ENCODE assay signal across 14 mouse cellular contexts in the genomic region with DNA sequence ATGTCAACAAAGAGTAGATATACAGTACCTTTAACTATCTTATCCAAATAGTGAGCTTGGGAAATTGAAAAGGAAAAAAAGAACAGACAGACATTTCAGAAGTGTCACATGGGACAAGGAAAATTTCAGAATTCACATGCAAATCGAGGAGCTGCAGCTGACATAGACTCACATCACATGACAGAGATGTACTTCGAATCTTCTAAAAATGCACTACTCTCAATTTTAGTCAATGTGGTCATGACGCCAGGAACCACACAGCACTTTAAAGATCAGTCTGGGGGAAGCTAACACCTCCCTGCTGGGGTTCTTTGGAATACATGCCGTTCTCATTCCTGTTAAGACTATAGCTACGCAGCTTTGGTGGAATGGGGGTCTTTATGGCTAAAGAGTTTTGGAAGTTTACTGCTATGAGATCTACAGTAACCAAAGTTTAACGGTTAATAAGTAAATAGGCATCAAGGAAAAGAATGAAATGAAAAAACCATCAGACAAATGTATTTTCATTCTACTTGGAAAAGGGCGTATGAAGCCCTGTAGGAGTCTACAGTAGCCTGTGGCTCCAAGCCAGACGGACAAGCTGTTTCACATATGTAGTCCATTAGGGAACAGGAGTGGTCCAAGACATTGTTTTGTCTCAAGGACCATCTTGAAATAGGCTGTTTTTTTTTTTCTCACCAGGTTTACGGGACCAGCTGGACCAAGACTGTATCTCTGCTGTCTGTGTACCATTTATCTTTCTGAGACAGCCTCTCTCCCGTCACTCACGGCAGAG.
A peak's percentile ranks its signal among the peaks of the same experiment; 100 is the strongest.
DNase-seq lines count a peak whose midpoint lies in the region; ATAC-seq and TF ChIP-seq lines count a peak whose summit lies in the region.
"Had no signal": no experiment of that assay in that cellular context is flagged by ENCODE, and none has a peak within 500 bp of the region (broad histone marks: within the 10 kb centered on the region; RNA-seq: fewer than 3 reads in every experiment).

No protein-coding gene starts in this region.

- no peak for TF ChIP-seq CTCF in midbrain, postnatal 0 days (IDR thresholded peaks at IDR 0.05)

- 59% methylated on average over 11 of the region's 11 CpGs for WGBS in midbrain, postnatal 0 days
- WGBS in midbrain, embryonic 10.5 days = 85% methylated on average over 11 of the region's 11 CpGs

- intact Hi-C loops in heart, postnatal 36 days (cut with DNase I) = no loop called here

- no peak overlapping the region for H3K27ac ChIP-seq in midbrain, postnatal 0 days (ENCODE audit: low read depth, low read length)
- H3K27ac ChIP-seq in midbrain, embryonic 10.5 days (replicated peaks) = no peak overlapping the region
- H3K27ac ChIP-seq: heart, embryonic 15.5 days had no signal

- no peak overlapping the region for H3K9ac ChIP-seq in midbrain, postnatal 0 days (replicated peaks; ENCODE audit: low read length, poor library complexity, severe bottlenecking)
- H3K9ac ChIP-seq: heart, embryonic 15.5 days; liver, postnatal 0 days had no signal

- H3K9me3 ChIP-seq in midbrain, postnatal 0 days (ENCODE audit: low read length) = no peaks in the 10 kb centered on the region
- no peaks in the 10 kb centered on the region for H3K9me3 ChIP-seq in midbrain, embryonic 10.5 days (replicated peaks)
- H3K9me3 ChIP-seq: heart, embryonic 15.5 days had no signal

- H3K36me3 ChIP-seq in midbrain, postnatal 0 days (ENCODE audit: insufficient read depth, low read length) = no peaks in the 10 kb centered on the region
- peaks cover 22% of the 10 kb centered on the region for H3K36me3 ChIP-seq in midbrain, embryonic 10.5 days
- H3K36me3 ChIP-seq: heart, embryonic 15.5 days had no signal

- ATAC-seq in midbrain, postnatal 0 days (ENCODE audit: low FRiP score) = no peak
- ATAC-seq: activated CD4-positive, CD25-positive, alpha-beta regulatory T cell, adult 4 months; intestine, embryonic 16.5 days; liver, postnatal 0 days had no signal

- H3K4me2 ChIP-seq in midbrain, postnatal 0 days (ENCODE audit: low read depth, low read length, poor library complexity, severe bottlenecking) = no peak overlapping the region
- H3K4me2 ChIP-seq: heart, embryonic 15.5 days had no signal

- H3K4me3 ChIP-seq in midbrain, postnatal 0 days (ENCODE audit: low read depth, low read length) = no peak overlapping the region
- no peak overlapping the region for H3K4me3 ChIP-seq in midbrain, embryonic 10.5 days
- H3K4me3 ChIP-seq: heart, embryonic 15.5 days had no signal

- no peaks in the 10 kb centered on the region for H3K27me3 ChIP-seq in midbrain, postnatal 0 days (ENCODE audit: insufficient read depth, low read length)
- no peaks in the 10 kb centered on the region for H3K27me3 ChIP-seq in midbrain, embryonic 10.5 days (ENCODE audit: low read depth, poor library complexity, severe bottlenecking)
- H3K27me3 ChIP-seq: heart, embryonic 15.5 days had no signal

- H3K4me1 ChIP-seq in midbrain, postnatal 0 days (ENCODE audit: insufficient read depth, low read length) = peaks cover 7% of the 10 kb centered on the region; the same call in 1 of the 2 replicates
- H3K4me1 ChIP-seq in midbrain, embryonic 10.5 days = peaks cover 30% of the 10 kb centered on the region

- peak; percentile 20 to 28 for DNase-seq in cerebellum, postnatal 36 days
- no peak for DNase-seq in cerebellum, adult 18-20 months
- peak; percentile 70 for DNase-seq in heart, adult 11 months
- no peak for DNase-seq in heart, postnatal 36 days
- peak; percentile 58 for DNase-seq in midbrain, postnatal 0 days (ENCODE audit: low spot score)
- DNase-seq in midbrain, embryonic 10.5 days (ENCODE audit: low spot score) = no peak
- DNase-seq in right cerebral cortex, postnatal 14 days = peak; percentile 36
- DNase-seq in layer of hippocampus, adult 9-10 months (ENCODE audit: low spot score) = no peak
- DNase-seq: B cell, adult 2 months; liver, postnatal 0 days; thymus, postnatal 25 days had no signal

Comparison
In these comparisons a context has a peak if more than half of its experiments do, and no peak if none do; other contexts are left out.
1. DNase-seq: peak in cerebellum, postnatal 36 days (2 of 2), heart, adult 11 months (single experiment), midbrain, postnatal 0 days (single experiment) and right cerebral cortex, postnatal 14 days (single experiment); none in cerebellum, adult 18-20 months (0 of 2), heart, postnatal 36 days (0 of 2), midbrain, embryonic 10.5 days (single experiment) and layer of hippocampus, adult 9-10 months (single experiment).